Mouse (Mus musculus): ENCODE measurements at regions not wholly inside any gene's neighbourhood (a gene's known extent, or its start where the extent isn't known, plus 50 kb on each side); places are given as distances from the start of the nearest gene placed in this dataset.

DNA sequence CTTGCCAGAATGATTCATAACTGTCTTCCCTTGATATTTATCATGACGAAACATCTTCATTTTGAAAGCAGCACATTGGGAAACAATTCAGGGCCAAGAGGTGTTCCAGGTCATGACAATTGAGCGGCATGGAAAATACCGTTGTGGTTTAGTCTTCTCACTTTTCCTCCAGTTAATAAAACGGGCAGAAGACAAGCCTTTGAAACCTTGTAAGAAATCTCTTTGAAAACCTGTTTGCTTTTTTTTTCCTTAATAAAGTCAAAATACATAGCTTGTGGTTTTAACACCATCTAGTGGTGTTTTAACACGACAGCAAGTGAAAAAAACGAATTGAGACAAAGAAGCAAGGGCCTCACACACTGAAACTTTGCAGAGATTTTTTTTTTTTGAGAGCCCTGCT lies 1389.0 kb upstream of the Acvr2a start:
- dilution Hi-C loops (cut with MboI; ENCODE audit: extremely low pct_ligation_motif_present, extremely low pct_unique_long_range_greater_than_20kb, low sequenced_read_pairs) = no loop called here
- Histone ChIP-seq H3K36me3 (replicated peaks in 1 of 2; ENCODE audit: control insufficient read depth in 1 of 2, insufficient read depth in 1 of 2, low read length in 1 of 2) (no peaks in the 10 kb centered on the region), H3K27me3 (replicated peaks) (no peaks in the 10 kb centered on the region), H3K27ac (ENCODE audit: insufficient read depth, low read depth) (no peak overlapping the region), H3K4me3 (replicated peaks in 1 of 3; ENCODE audit: low read depth in 2 of 3, low read length in 2 of 3, poor library complexity in 1 of 3) (no peak overlapping the region), H3K4me2 (ENCODE audit: insufficient read depth, low read depth, poor library complexity, severe bottlenecking) (no peak overlapping the region; the same call in 1 of the 2 replicates), H3K4me1 (ENCODE audit: control insufficient read depth in 1 of 2, insufficient read depth in 2 of 2) (no peaks in the 10 kb centered on the region), H3K9me3 (replicated peaks; ENCODE audit: low read length) (no peaks in the 10 kb centered on the region), H3K79me2 (replicated peaks; ENCODE audit: control insufficient read depth, extremely low read depth, insufficient read depth, poor library complexity, severe bottlenecking) (no peaks in the 10 kb centered on the region), H3K9ac (ENCODE audit: insufficient read depth, low read depth) (no peak overlapping the region)
- TF ChIP-seq CTCF (conservative IDR thresholded peaks at IDR 0.05 in 1 of 2, IDR thresholded peaks at IDR 0.05 in 1 of 2; ENCODE audit: low read depth in 2 of 2, low read length in 2 of 2) (peak in 1 of 2 experiments; percentile 55; a peak in 2 of 4 replicates), BHLHE40 (IDR thresholded peaks at IDR 0.05; ENCODE audit: low read depth, low read length) (no peak), ZNF384 (IDR thresholded peaks at IDR 0.05; ENCODE audit: low read depth, low read length) (peak; percentile 91), HCFC1 (IDR thresholded peaks at IDR 0.05; ENCODE audit: low read depth, low read length) (no peak), MXI1 (IDR thresholded peaks at IDR 0.05; ENCODE audit: low read depth, low read length) (no peak), SMC3 (IDR thresholded peaks at IDR 0.05; ENCODE audit: low read depth, low read length) (peak; percentile 30), KAT2A (IDR thresholded peaks at IDR 0.05; ENCODE audit: insufficient replicate concordance, low read length) (no peak), RAD21 (IDR thresholded peaks at IDR 0.05; ENCODE audit: low read depth, low read length) (peak; percentile 65)
- in situ Hi-C loops (cut with MboI; ENCODE audit: low pct_ligation_motif_present, low pct_unique_long_range_greater_than_20kb, low sequenced_read_pairs) = no loop called here
- DNase-seq (ENCODE audit: extremely low read depth) = peak; percentile 17

DNA sequence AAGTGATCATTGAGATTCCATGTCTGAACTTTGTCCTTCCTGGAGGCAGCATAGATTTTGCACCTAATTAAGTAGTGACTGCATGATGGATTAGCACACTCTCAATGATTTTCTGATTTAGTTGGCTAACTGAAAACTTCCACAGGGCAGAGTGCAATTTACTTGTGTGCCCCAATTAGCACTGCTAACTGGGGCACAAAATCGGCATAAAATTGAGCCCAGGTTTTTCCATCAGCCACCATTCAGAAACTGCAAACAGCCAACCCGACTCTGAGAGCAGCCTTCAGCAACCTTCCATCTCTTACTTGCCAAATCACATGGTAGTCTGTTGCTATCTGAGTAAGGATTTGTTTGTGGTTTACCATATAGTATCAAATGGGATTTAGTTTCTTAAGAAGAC lies 1384.1 kb upstream of the Acvr2a start:
- in situ Hi-C loops (cut with MboI; ENCODE audit: low pct_ligation_motif_present, low pct_unique_long_range_greater_than_20kb, low sequenced_read_pairs) (no loop called here), dilution Hi-C loops (cut with MboI; ENCODE audit: extremely low pct_ligation_motif_present, extremely low pct_unique_long_range_greater_than_20kb, low sequenced_read_pairs) (no loop called here)
- Histone ChIP-seq H3K4me1 (ENCODE audit: control insufficient read depth in 1 of 2, insufficient read depth in 2 of 2) (no peaks in the 10 kb centered on the region), H3K27me3 (replicated peaks) (no peaks in the 10 kb centered on the region), H3K27ac (ENCODE audit: insufficient read depth, low read depth) (no peak overlapping the region), H3K4me3 (replicated peaks in 1 of 3; ENCODE audit: low read depth in 2 of 3, low read length in 2 of 3, poor library complexity in 1 of 3) (no peak overlapping the region), H3K36me3 (replicated peaks in 1 of 2; ENCODE audit: control insufficient read depth in 1 of 2, insufficient read depth in 1 of 2, low read length in 1 of 2) (no peaks in the 10 kb centered on the region), H3K9me3 (replicated peaks; ENCODE audit: low read length) (no peaks in the 10 kb centered on the region), H3K9ac (ENCODE audit: insufficient read depth, low read depth) (no peak overlapping the region), H3K79me2 (replicated peaks; ENCODE audit: control insufficient read depth, extremely low read depth, insufficient read depth, poor library complexity, severe bottlenecking) (no peaks in the 10 kb centered on the region), H3K4me2 (ENCODE audit: insufficient read depth, low read depth, poor library complexity, severe bottlenecking) (no peak overlapping the region)
- TF ChIP-seq JUN (IDR thresholded peaks at IDR 0.05; ENCODE audit: insufficient read depth, low read depth, low read length) = no peak
- no peak for TF ChIP-seq POLR2AphosphoS2 (IDR thresholded peaks at IDR 0.05; ENCODE audit: low read depth, low read length)
- TF ChIP-seq POLR2A (IDR thresholded peaks at IDR 0.05; ENCODE audit: low read depth, low read length) = no peak
- TF ChIP-seq IRF4 (IDR thresholded peaks at IDR 0.05; ENCODE audit: low read depth, low read length) = no peak
- TF ChIP-seq HCFC1 (IDR thresholded peaks at IDR 0.05; ENCODE audit: low read depth, low read length) = no peak
- TF ChIP-seq RCOR1 (conservative IDR thresholded peaks at IDR 0.05; ENCODE audit: low read depth, low read length) = no peak
- no peak for TF ChIP-seq MAZ (IDR thresholded peaks at IDR 0.05; ENCODE audit: low read depth, low read length)
- no peak for TF ChIP-seq MAX (IDR thresholded peaks at IDR 0.05; ENCODE audit: low read length)
- TF ChIP-seq GABPA (IDR thresholded peaks at IDR 0.05; ENCODE audit: insufficient replicate concordance, low read depth, low read length) = no peak
- no peak for TF ChIP-seq SIN3A (IDR thresholded peaks at IDR 0.05; ENCODE audit: low read length)
- TF ChIP-seq ZMIZ1 (IDR thresholded peaks at IDR 0.05; ENCODE audit: low read depth, low read length) = no peak
- no peak for TF ChIP-seq EP300 (IDR thresholded peaks at IDR 0.05; ENCODE audit: low read length)
- no peak for TF ChIP-seq NRF1 (IDR thresholded peaks at IDR 0.05; ENCODE audit: low read depth, low read length)
- no peak for TF ChIP-seq CHD2 (IDR thresholded peaks at IDR 0.05; ENCODE audit: low read length)
- no peak for DNase-seq (ENCODE audit: extremely low read depth)
